Mouse (Mus musculus) T-helper 2 cell (primary cell): ENCODE results near the gene Ifna4.

Experiments
- in situ Hi-C: fragments of 300-600 bp; cut with MboI, MseI; formaldehyde crosslinking; loops from one replicate; pipeline ENCODE4 v1.15.1; 2025; ENCODE audit warnings: high pct_unique_total_duplicates

The Ifna4 gene

DNA sequence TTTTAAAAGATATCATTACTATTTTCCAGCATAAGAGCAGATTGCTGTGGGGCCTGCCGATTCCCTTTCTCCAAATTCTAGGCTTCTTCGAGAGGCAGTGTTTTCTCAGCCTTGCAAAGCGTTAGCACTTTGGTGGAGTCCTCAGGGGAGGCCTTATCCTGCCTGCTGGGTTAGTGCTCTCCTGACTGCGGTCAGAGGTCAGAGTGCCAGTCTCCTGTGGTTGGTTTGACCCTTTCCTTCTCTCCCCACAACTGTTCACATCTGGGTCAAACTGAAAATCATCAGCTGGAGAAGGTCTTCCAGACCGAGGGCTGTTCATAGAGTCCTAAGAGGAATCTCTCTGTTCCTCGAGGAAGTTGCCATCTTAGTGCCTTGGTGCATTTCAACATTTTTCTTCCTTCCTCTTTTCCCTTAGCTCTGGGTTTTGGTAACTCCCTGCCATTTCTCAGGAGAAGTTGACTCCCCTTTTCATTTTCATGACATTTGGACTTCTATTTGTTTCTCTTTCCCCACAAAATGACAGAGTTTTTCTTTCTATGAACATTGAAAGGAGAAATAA is 23.4 kb downstream of the Ifna4 start:
- in situ Hi-C loops = loop anchor here (10.0 to 25.0 kb wide), 2 partner anchors 60 to 422 kb away; partner anchors contain the start of genes Cdkn2a, Gm13287 and Gm13288

DNA sequence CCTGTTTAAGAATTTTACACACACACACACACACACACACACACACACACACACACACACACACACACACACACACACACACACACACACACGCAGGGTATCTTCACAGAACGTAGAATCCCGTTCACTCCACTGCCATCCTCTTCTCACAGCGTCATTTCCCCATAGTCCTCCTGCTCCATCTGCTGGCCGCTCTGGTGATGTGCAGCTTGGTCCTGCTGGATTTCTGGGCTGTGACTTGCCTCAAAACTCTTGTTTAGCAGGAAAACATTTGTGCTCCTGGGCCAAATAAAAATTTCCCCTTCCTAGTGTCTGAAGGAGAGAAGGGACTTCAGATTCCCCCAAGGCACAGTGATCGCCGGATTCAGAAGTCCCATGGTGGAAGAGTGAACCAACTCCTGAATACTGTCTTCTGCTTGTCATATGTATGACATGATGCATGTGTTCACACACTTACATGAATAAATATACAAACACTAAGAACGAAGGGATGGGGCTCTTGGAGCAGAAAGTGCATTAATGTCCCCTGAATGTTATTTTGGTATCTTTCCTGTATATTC is 25.8 kb downstream of the Ifna4 start:
- in situ Hi-C loops = loop anchor here (10.0 to 25.0 kb wide), 2 partner anchors 63 to 420 kb away; partner anchors contain the start of genes Cdkn2a, Gm13287 and Gm13288

DNA sequence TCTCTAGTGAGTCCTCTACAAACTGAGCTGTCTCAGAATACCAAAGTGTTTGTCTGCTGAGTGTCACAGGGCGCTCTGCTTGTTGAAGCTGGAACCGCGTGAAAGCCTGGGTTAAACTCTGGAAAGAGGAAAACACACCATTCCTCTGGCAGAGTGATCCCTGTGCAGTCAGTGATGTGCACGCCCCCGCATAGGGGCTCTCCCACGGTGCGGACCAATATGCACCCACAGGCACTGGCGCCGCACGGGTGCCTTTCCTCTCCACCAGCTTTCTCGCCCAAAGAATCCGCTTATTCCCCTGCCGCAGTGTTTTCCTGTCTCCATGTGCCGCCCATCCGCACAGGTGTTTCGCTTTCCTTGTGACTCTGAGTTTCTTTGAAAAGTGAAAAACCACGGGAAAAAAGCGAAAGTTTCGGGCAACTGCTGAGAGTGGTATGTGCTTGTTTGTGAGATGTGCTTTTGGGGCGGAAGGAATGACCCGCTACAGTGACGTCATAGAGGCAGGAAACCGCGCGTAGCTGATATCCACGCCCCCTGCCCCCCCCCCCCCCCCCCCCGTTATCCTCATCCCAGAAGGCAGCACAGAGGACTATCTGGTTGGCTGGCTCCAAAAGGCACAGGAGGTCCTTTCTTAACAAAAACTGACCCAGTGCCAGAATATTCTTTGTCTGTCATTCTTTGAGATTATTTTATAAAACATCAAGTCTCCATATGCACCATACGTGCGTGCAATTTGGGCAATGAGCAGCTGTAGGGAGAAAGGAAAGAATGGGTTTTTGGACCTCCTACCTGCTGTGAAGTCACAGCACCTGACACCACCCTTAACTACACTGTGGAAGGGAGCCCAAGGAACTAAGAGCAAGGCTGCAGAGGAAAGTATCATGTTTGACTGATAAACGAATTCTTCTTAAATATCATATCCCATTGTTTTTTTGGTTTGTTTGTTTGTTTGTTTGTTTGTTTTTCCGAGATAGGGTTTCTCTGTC is 26.6 kb downstream of the Ifna4 start:
- in situ Hi-C loops = loop anchor here (10.0 to 25.0 kb wide), 2 partner anchors 63 to 419 kb away; partner anchors contain the start of genes Cdkn2a, Gm13287 and Gm13288

DNA sequence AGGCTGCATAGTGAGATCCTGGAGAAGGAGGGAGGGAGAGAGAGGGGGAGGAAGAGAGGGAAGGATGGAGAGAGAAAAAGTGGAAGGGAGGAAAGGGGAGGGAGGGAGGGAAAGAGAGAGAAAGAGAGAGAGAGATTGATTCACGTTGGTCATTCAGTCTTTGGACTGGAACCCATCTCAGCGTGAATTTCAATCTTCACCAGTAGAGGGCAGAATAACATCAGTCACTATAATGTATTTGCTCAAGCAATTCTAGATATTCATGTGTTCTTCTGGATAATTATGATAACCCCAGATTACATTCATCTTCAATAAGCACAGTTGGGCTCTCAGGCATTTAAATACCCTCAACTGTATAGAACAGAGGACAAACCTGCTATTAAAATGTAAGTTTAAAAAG is 31.0 kb downstream of the Ifna4 start:
- in situ Hi-C loops = loop anchor here (5.0 to 25.0 kb wide), 4 partner anchors 62 to 662 kb away; partner anchors contain the start of gene Cdkn2a

DNA sequence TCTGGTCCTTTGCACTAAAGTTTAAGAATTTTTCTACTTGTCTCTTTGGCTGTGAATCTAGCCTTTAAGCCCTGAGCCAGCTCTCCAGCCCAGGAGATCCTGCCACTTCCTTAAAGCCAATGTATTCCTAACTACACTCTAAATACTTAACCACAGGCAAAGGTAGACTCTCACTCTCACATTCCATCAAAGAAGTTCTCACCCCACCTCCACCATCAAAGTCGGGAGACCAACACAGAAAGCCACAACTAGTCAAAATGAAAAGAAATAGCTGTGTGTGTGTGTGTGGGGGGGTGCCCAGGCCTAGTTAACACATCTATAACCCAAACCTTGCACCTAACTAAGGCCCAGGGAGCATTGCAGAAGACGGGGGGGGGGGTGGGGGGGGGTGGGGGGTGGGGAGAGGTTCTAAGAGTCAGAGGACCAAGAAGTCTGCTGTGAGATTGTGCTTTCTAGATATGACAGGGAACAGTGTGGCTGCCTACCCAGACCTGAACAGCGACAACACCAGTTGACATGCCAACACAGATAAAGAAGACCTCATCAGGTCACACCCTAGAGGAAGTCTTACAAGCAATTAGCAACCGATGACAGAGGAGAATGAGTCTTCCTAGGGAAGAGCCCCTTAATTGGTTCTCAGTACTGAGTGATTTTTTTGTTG is 33.9 kb downstream of the Ifna4 start:
- in situ Hi-C loops = loop anchor here (5.0 to 10.0 kb wide), 3 partner anchors 59 to 659 kb away; no protein-coding TSS in a partner anchor

DNA sequence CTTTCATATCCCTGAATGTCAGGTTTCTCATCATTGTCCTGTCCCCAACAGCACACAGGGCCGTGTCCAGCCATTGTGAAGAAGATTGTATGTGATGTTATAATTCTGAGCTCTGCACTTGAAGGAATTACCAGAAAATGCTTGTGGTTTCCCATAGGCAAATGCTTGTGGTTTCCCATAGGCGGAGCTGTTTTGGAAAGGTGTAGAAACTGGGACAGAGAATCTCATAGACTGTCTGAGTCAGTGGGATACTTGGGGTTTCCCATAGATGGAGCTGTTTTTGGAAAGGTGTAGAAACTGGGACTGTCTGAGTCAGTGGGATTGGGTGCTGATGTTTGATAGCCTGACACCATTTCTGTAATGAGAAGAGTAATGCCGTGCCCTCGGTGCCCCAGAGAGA is 34.9 kb downstream of the Ifna4 start:
- in situ Hi-C loops = loop anchor here (5.0 to 10.0 kb wide), 3 partner anchors 58 to 658 kb away; no protein-coding TSS in a partner anchor

DNA sequence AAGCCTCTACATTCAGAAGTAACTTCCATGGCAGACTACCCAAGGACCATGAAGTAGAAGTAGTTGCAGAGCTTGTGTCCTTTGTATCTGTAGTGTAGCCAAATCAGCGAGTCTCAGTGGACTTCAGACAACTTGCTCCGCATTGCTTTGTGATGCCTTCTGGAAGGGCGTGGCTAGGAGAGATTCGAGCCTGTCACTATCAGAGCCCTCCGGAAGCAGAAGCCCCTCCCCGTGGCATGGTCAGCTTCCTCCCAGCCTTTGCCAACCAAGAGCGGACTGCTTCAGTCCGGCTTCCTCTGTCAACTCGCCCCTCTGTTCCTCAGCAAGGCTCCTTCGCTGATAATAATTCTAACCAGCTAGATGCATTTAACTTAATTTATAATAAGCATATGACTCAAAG is 36.6 kb downstream of the Ifna4 start:
- in situ Hi-C loops = loop anchor here (5.0 to 10.0 kb wide), 3 partner anchors 57 to 657 kb away; no protein-coding TSS in a partner anchor

DNA sequence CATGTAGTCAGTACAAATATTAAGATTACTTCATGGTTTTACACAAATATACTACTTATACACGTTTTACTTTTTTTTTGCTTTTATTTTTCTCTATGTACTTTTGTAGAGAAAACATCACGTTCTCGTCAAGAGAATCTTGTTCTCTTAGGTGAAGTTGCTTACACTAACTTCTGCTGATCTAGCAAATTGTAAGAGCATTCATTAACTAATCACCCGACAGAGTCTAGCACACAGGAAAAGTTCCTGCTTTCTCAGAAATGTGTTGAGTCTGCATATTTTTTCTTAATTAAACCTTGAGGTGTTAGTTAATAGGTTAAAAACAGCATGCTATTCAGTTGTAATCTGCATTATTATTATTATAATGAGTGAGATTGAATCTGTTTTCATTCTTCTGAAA is 37.1 kb downstream of the Ifna4 start:
- in situ Hi-C loops = loop anchor here (5.0 to 10.0 kb wide), 3 partner anchors 56 to 656 kb away; no protein-coding TSS in a partner anchor

DNA sequence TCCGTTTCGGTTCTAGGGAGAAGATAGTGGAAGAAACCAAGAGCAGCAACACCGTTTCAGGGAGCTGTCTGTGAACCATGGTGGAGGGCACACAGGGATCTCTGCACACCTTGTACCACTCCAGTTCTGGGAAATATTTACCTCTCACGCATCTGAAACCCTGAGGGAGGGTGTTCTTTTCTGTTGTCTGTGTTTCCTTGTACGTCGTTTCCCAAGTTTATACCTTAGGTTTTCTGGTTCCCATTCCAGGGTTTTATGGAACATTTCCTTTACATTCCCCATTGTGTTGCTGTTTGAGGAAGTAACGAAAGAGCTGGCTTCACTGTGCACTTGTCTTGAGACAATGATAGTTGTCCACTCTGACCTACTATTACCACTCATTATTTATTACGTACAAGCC is 38.4 kb downstream of the Ifna4 start, which contains the start of gene Ifne:
Ifne (minus strand) TSS at position 101 of the 400 bp plus-strand sequence.
- in situ Hi-C loops = no loop called here

DNA sequence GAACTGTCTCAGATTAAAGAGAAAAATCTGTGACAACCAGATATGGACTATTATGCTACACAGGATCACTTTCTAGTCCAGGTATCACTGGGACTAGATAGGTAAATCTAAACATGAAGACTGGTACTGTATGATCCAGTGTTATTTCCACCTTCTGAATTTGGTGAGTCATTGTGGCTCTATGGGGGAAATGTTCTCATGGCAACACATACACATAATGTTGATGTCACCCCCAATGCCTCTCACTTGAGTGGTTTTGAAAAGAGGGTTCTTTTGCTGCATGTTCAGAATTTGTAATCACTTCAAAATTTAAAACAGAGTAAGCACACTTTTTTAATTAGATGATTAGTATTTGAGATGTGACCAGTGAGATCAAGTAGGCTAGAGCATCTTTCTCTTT is 46.6 kb downstream of the Ifna4 start:
- in situ Hi-C loops = no loop called here
